Mouse (Mus musculus) CH12.LX (cell line): ENCODE results near the gene Rap1gap. TPM values are rescaled to one million over a fixed set of nuclear protein-coding genes. Genes with fewer than 3 reads are reported as not detected.

Source experiments
- DNase-seq: peaks from one replicate; pipeline ENCODE4 v3.0.0-alpha.2; 2013; ENCODE audit errors: extremely low read depth
- H3K27ac ChIP-seq: 2 replicates; pipeline ENCODE4 v1.5.1; 2012; ENCODE audit warnings: low read depth, mild to moderate bottlenecking, control low read depth, moderate library complexity; ENCODE audit not compliant: insufficient read depth
- H3K27me3 ChIP-seq: replicated peaks from 2 replicates; pipeline ENCODE3; 2012; ENCODE audit warnings: inconsistent platforms
- H3K36me3 ChIP-seq, 2 experiments: replicated peaks in 1 of 2; 2 replicates each; pipeline versions ENCODE3 to v1.6.1; 2012; ENCODE audit warnings: inconsistent platforms in 1 of 2, low read length in 1 of 2, mild to moderate bottlenecking in 1 of 2, mixed read lengths in 1 of 2, moderate library complexity in 1 of 2; ENCODE audit not compliant: control insufficient read depth in 1 of 2, insufficient read depth in 1 of 2
- H3K4me1 ChIP-seq, 2 experiments: 2 replicates each; pipeline ENCODE4 v1.6.1; 2012; ENCODE audit warnings: inconsistent platforms in 1 of 2, moderate library complexity in 1 of 2; ENCODE audit not compliant: insufficient read depth in 2 of 2, control insufficient read depth in 1 of 2
- H3K4me2 ChIP-seq: 2 replicates; pipeline ENCODE4 v1.6.1; 2012; ENCODE audit warnings: low read depth, mild to moderate bottlenecking, control low read depth; ENCODE audit not compliant: poor library complexity, insufficient read depth, severe bottlenecking
- H3K4me3 ChIP-seq, 3 experiments: fragments of 150-350 bp in 1 of 3; sonication (generic) in 1 of 3; replicated peaks in 1 of 3; 2 replicates each; pipeline versions ENCODE3 to v1.5.1; 2011 to 2012; ENCODE audit warnings: low read depth in 2 of 3, low read length in 2 of 3, mild to moderate bottlenecking in 2 of 3, moderate library complexity in 2 of 3, control low read depth in 1 of 3, improper control_type of control experiment in 1 of 3, inconsistent platforms in 1 of 3, mixed read lengths in 1 of 3; ENCODE audit not compliant: poor library complexity in 1 of 3
- H3K79me2 ChIP-seq: replicated peaks from 2 replicates; pipeline ENCODE4 v1.6.1; 2012; ENCODE audit warnings: mild to moderate bottlenecking, moderate library complexity; ENCODE audit not compliant: control insufficient read depth, poor library complexity, insufficient read depth, severe bottlenecking; ENCODE audit errors: extremely low read depth
- H3K9ac ChIP-seq: 2 replicates; pipeline ENCODE4 v1.6.1; 2012; ENCODE audit warnings: low read depth, mild to moderate bottlenecking, control low read depth, moderate library complexity; ENCODE audit not compliant: insufficient read depth
- H3K9me3 ChIP-seq: replicated peaks from 2 replicates; pipeline ENCODE3; 2012; ENCODE audit warnings: low read length, inconsistent platforms, mixed read lengths
- BHLHE40 ChIP-seq: IDR thresholded peaks from 2 replicates; pipeline ENCODE4 v1.6.1; 2011; ENCODE audit warnings: mild to moderate bottlenecking, low read depth, low read length, improper control_type of control experiment
- CHD1 ChIP-seq: IDR thresholded peaks from 2 replicates; pipeline ENCODE4 v1.6.1; 2012; ENCODE audit warnings: low read depth, low read length, improper control_type of control experiment, inconsistent platforms
- CHD2 ChIP-seq: IDR thresholded peaks from 2 replicates; pipeline ENCODE4 v1.6.1; 2011; ENCODE audit warnings: low read length, improper control_type of control experiment
- E2F4 ChIP-seq: IDR thresholded peaks from 2 replicates; pipeline ENCODE4 v1.6.1; 2011; ENCODE audit warnings: low read depth, low read length, improper control_type of control experiment; ENCODE audit not compliant: insufficient replicate concordance
- ETS1 ChIP-seq: conservative IDR thresholded peaks from 2 replicates; pipeline ENCODE4 v1.6.1; 2012; ENCODE audit warnings: low read depth, mild to moderate bottlenecking, inconsistent platforms, low read length, improper control_type of control experiment, moderate library complexity
- GABPA ChIP-seq: IDR thresholded peaks from 2 replicates; pipeline ENCODE4 v1.6.1; 2012; ENCODE audit warnings: low read depth, low read length, improper control_type of control experiment, inconsistent platforms; ENCODE audit not compliant: insufficient replicate concordance
- IRF4 ChIP-seq: IDR thresholded peaks from 2 replicates; pipeline ENCODE4 v1.6.1; 2014; ENCODE audit warnings: low read depth, mild to moderate bottlenecking, inconsistent platforms, low read length, improper control_type of control experiment
- JUND ChIP-seq: conservative IDR thresholded peaks from 2 replicates; pipeline ENCODE4 v1.6.1; 2011; ENCODE audit warnings: low read depth, low read length, improper control_type of control experiment
- KAT2A ChIP-seq: IDR thresholded peaks from 2 replicates; pipeline ENCODE4 v1.6.1; 2012; ENCODE audit warnings: low read length, improper control_type of control experiment, inconsistent platforms; ENCODE audit not compliant: insufficient replicate concordance
- MAX ChIP-seq: IDR thresholded peaks from 2 replicates; pipeline ENCODE4 v1.6.1; 2011; ENCODE audit warnings: low read length, improper control_type of control experiment
- MXI1 ChIP-seq: IDR thresholded peaks from 2 replicates; pipeline ENCODE4 v1.6.1; 2011; ENCODE audit warnings: mild to moderate bottlenecking, low read depth, low read length, improper control_type of control experiment
- MYC ChIP-seq: IDR thresholded peaks from 2 replicates; pipeline ENCODE4 v1.6.1; 2011; ENCODE audit warnings: low read depth, mild to moderate bottlenecking, improper control_type of control experiment, low read length
- NELFE ChIP-seq: IDR thresholded peaks from 2 replicates; pipeline ENCODE4 v1.6.1; 2011; ENCODE audit warnings: low read depth, low read length, improper control_type of control experiment
- NRF1 ChIP-seq: IDR thresholded peaks from 2 replicates; pipeline ENCODE4 v1.6.1; 2014; ENCODE audit warnings: low read depth, mild to moderate bottlenecking, inconsistent platforms, low read length, improper control_type of control experiment, moderate library complexity
- PAX5 ChIP-seq: IDR thresholded peaks from 2 replicates; pipeline ENCODE4 v1.6.1; 2012; ENCODE audit warnings: low read length, inconsistent platforms, mixed read lengths
- POLR2AphosphoS2 ChIP-seq: IDR thresholded peaks from 2 replicates; pipeline ENCODE4 v1.6.1; 2011; ENCODE audit warnings: low read depth, low read length, improper control_type of control experiment
- RAD21 ChIP-seq: IDR thresholded peaks from 2 replicates; pipeline ENCODE4 v1.6.1; 2011; ENCODE audit warnings: low read depth, mild to moderate bottlenecking, low read length, improper control_type of control experiment, moderate library complexity
- RCOR1 ChIP-seq: conservative IDR thresholded peaks from 2 replicates; pipeline ENCODE4 v1.6.1; 2012; ENCODE audit warnings: low read depth, mild to moderate bottlenecking, inconsistent platforms, low read length, improper control_type of control experiment
- SIN3A ChIP-seq: IDR thresholded peaks from 2 replicates; pipeline ENCODE4 v1.6.1; 2012; ENCODE audit warnings: low read length, improper control_type of control experiment, inconsistent platforms
- SMC3 ChIP-seq: IDR thresholded peaks from 2 replicates; pipeline ENCODE4 v1.6.1; 2011; ENCODE audit warnings: low read depth, low read length, improper control_type of control experiment
- USF2 ChIP-seq: conservative IDR thresholded peaks from 2 replicates; pipeline ENCODE4 v1.6.1; 2011; ENCODE audit warnings: low read depth, low read length, improper control_type of control experiment
- ZC3H11A ChIP-seq: IDR thresholded peaks from 2 replicates; pipeline ENCODE4 v1.6.1; 2012; ENCODE audit warnings: low read depth, mild to moderate bottlenecking, inconsistent platforms, low read length, improper control_type of control experiment
- dilution Hi-C: fragments of 300-500 bp; cut with MboI; formaldehyde crosslinking; loops from 2 replicates; pipeline ENCODE4 v1.14.3; 2020; ENCODE audit warnings: low sequenced_read_pairs; ENCODE audit not compliant: extremely low pct_unique_long_range_greater_than_20kb, extremely low pct_ligation_motif_present
- in situ Hi-C: fragments of 300-500 bp; cut with MboI; formaldehyde crosslinking; loops from 3 replicates; pipeline ENCODE4 v1.14.3; 2019; ENCODE audit warnings: low sequenced_read_pairs, low pct_ligation_motif_present, low pct_unique_long_range_greater_than_20kb, mixed read lengths
- polyA plus RNA-seq: library from polyadenylated mRNA; unstranded; fragments of >175 nt; gene quantifications from 2 replicates; pipeline ENCODE4 v1.2.1, GENCODE M21; 2012; ENCODE audit warnings: low read depth; ENCODE audit not compliant: insufficient read length
- total RNA-seq, 2 experiments: library from RNA; depleted of rRNA; stranded (reverse); fragments of 300-350 nt in 1 of 2; fragments of >200 nt in 1 of 2; gene quantifications; 2 replicates each; pipeline ENCODE4 v1.2.3; 2012 to 2014

Gene Rap1gap
- total and polyA plus RNA-seq, 3 experiments: 3.0 to 11.1 (median 5.8) TPM

- Histone ChIP-seq H3K27ac (no peak overlapping the region), H3K4me3 (no peak overlapping the region), H3K36me3 (peaks cover 66 to 97% of the 10 kb centered on the region in 2 experiments), H3K79me2 (no peaks in the 10 kb centered on the region), H3K4me2 (no peak overlapping the region), H3K4me1 (peaks cover 37 to 69% of the 10 kb centered on the region in 2 experiments), H3K9me3 (no peaks in the 10 kb centered on the region), H3K9ac (no peak overlapping the region)
- dilution Hi-C loops: no loop called here
- in situ Hi-C loops: loop anchor here (5.0 kb wide), 1 partner anchor 45 kb away; no protein-coding TSS in a partner anchor
- TF ChIP-seq SIN3A (no peak), SMC3 (no peak), GABPA (no peak), NELFE (no peak), CHD1 (no peak), RAD21 (no peak), KAT2A (no peak), MXI1 (no peak), E2F4 (no peak), PAX5 (no peak), JUND (no peak), IRF4 (no peak), NRF1 (no peak), USF2 (no peak), MYC (no peak), POLR2AphosphoS2 (no peak), ETS1 (no peak), MAX (no peak), ZC3H11A (no peak)
- TF ChIP-seq, all 38 proteins: peak for 0
- DNase-seq: no peak
- H3K27me3 ChIP-seq: no peaks in the 10 kb centered on the region
These were observed 82.6 kb downstream of the Rap1gap start for GRCm38 (mm10) chr4:137747091-137747490.

- dilution Hi-C loops: no loop called here
These were observed 83.1 kb downstream of the Rap1gap start for GRCm38 (mm10) chr4:137747590-137747989.

More at GRCm38 (mm10) chr4:137747590-137747989, 83.1 kb downstream of the Rap1gap start:
- in situ Hi-C loops: loop anchor here (5.0 kb wide), 1 partner anchor 45 kb away; no protein-coding TSS in a partner anchor
- Histone ChIP-seq H3K79me2 (no peaks in the 10 kb centered on the region), H3K4me3 (no peak overlapping the region), H3K36me3 (peaks cover 67 to 97% of the 10 kb centered on the region in 2 experiments), H3K27me3 (no peaks in the 10 kb centered on the region), H3K9ac (no peak overlapping the region), H3K4me2 (no peak overlapping the region), H3K9me3 (no peaks in the 10 kb centered on the region), H3K27ac (no peak overlapping the region), H3K4me1 (peaks cover 39 to 73% of the 10 kb centered on the region in 2 experiments)
- no peak for TF ChIP-seq RCOR1
- no peak for TF ChIP-seq CHD1
- no peak for TF ChIP-seq PAX5
- no peak for TF ChIP-seq SIN3A
- TF ChIP-seq BHLHE40: no peak
- no peak for TF ChIP-seq CHD2
- TF ChIP-seq GABPA: no peak
- no peak for TF ChIP-seq IRF4
- TF ChIP-seq ETS1: no peak
- TF ChIP-seq NELFE: no peak
- no peak for DNase-seq
